Mouse (Mus musculus) cerebellum, postnatal 10 days (tissue): ENCODE measurements around the gene Sec31b.
A peak's percentile ranks its signal among the peaks of the same experiment; 100 is the strongest.

Experiments used
- DNase-seq, 2 experiments: peaks; one replicate each; pipeline ENCODE4 v3.0.0; 2021; ENCODE audit warnings: mixed read lengths in 2 of 2

Sec31b gene

GRCm38 (mm10) chr19:44545321-44546041, at the start of gene Sec31b:
TSS of gene Sec31b (minus strand) at chr19:44545864.
- peak; percentile 42 to 43 for DNase-seq

- DNase-seq = no peak
Observed at GRCm38 (mm10) chr19:44594180-44594579, 48.5 kb upstream of the Sec31b start.

- no peak for DNase-seq
Observed at GRCm38 (mm10) chr19:44591638-44592037, 46.0 kb upstream of the Sec31b start.

GRCm38 (mm10) chr19:44590992-44591391, 45.3 kb upstream of the Sec31b start:
- no peak for DNase-seq

- DNase-seq = no peak
Observed at GRCm38 (mm10) chr19:44589591-44590223, 44.0 kb upstream of the Sec31b start.

- no peak for DNase-seq
Observed at GRCm38 (mm10) chr19:44588036-44588435, 42.4 kb upstream of the Sec31b start.

GRCm38 (mm10) chr19:44582638-44583309, 37.1 kb upstream of the Sec31b start:
- peak; percentile 97 to 98 for DNase-seq

- no peak for DNase-seq
Observed at GRCm38 (mm10) chr19:44582103-44582502, 36.4 kb upstream of the Sec31b start.

GRCm38 (mm10) chr19:44578038-44578437, 32.4 kb upstream of the Sec31b start:
- DNase-seq = no peak

- no peak for DNase-seq
Observed at GRCm38 (mm10) chr19:44576275-44576674, 30.6 kb upstream of the Sec31b start.

- DNase-seq = no peak
Observed at GRCm38 (mm10) chr19:44567763-44568162, 22.1 kb upstream of the Sec31b start.

- peak; percentile 19 to 41 for DNase-seq
Observed at GRCm38 (mm10) chr19:44564006-44564405, 18.3 kb upstream of the Sec31b start.

GRCm38 (mm10) chr19:44562652-44563206, 17.1 kb upstream of the Sec31b start, which contains the start of gene Hif1an:
TSS of gene Hif1an (plus strand) at chr19:44562850.
- DNase-seq = peak; percentile 96 to 97

GRCm38 (mm10) chr19:44554861-44555590, 9.4 kb upstream of the Sec31b start, which contains the start of gene Ndufb8:
TSS of gene Ndufb8 (minus strand) at chr19:44555440.
- peak; percentile 98 for DNase-seq

GRCm38 (mm10) chr19:44554490-44554860, 8.8 kb upstream of the Sec31b start:
- no peak for DNase-seq

- no peak for DNase-seq
Observed at GRCm38 (mm10) chr19:44553286-44553685, 7.6 kb upstream of the Sec31b start.

GRCm38 (mm10) chr19:44552731-44553130, 7.1 kb upstream of the Sec31b start, which contains the start of gene Gm20538:
TSS of gene Gm20538 (minus strand) at chr19:44552831.
- no peak for DNase-seq

- DNase-seq = peak; percentile 86 to 89
Observed at GRCm38 (mm10) chr19:44544775-44545174, 889 bp downstream of the Sec31b start.

GRCm38 (mm10) chr19:44544372-44544771, 1.3 kb downstream of the Sec31b start:
- no peak for DNase-seq

- no peak for DNase-seq
Observed at GRCm38 (mm10) chr19:44542694-44543178, 2.9 kb downstream of the Sec31b start.

- no peak for DNase-seq
Observed at GRCm38 (mm10) chr19:44537416-44537815, 8.2 kb downstream of the Sec31b start.

GRCm38 (mm10) chr19:44535376-44535775, 10.3 kb downstream of the Sec31b start:
- peak; percentile 55 to 67 for DNase-seq
